Mouse (Mus musculus) G1E (cell line): Measurements from ENCODE around the gene Rpusd2.
"Not testable (repeated sequence)": the region's sequence is repeated elsewhere in the genome, so short reads cannot be mapped to it uniquely, and the experiment has no call there.

ENCODE experiments used
- CTCF ChIP-seq: IDR thresholded peaks from 2 replicates; pipeline ENCODE4 v1.5.1; 2012; ENCODE audit warnings: low read depth, low read length, inconsistent platforms, mixed read lengths
- GATA1 ChIP-seq: IDR thresholded peaks from 2 replicates; pipeline ENCODE4 v1.6.1; 2012; ENCODE audit warnings: borderline replicate concordance, low read length, inconsistent platforms, mixed read lengths
- TAL1 ChIP-seq: conservative IDR thresholded peaks from 2 replicates; pipeline ENCODE4 v1.6.1; 2012; ENCODE audit warnings: low read depth, low read length, inconsistent platforms, mixed read lengths

GRCm38 (mm10) chr2:119016312-119016711 lies 18.3 kb upstream of the Rpusd2 start:
- not testable (repeated sequence) for TF ChIP-seq CTCF, GATA1, TAL1
